Mouse (Mus musculus) effector memory CD4-positive, alpha-beta T cell, adult 5 months (primary cell): ENCODE data around the gene Lypd9. TPM values are rescaled to one million over a fixed set of nuclear protein-coding genes. Genes with fewer than 3 reads are reported as not detected.

Experiments used
- polyA plus RNA-seq: library from polyadenylated mRNA; unstranded; fragments of 100-300 nt; shearing (Covaris generic); gene quantifications from one replicate; pipeline ENCODE4 v1.2.1, GENCODE M21; 2017

Lypd9 gene
- polyA plus RNA-seq, result not detected

GRCm38 (mm10) chr11:58452759-58453158 lies at the start of gene Lypd9:
TSS of gene Lypd9 (minus strand) at chr11:58452923.

GRCm38 (mm10) chr11:58502472-58502871 lies 49.7 kb upstream of the Lypd9 start, which contains the start of gene Olfr331:
TSS of gene Olfr331 (minus strand) at chr11:58502572.

GRCm38 (mm10) chr11:58492455-58492854 lies 39.7 kb upstream of the Lypd9 start, which contains the start of gene Olfr332:
TSS of gene Olfr332 (minus strand) at chr11:58492555.

GRCm38 (mm10) chr11:58462170-58462569 lies 9.4 kb upstream of the Lypd9 start, which contains the start of gene Olfr30:
TSS of gene Olfr30 (minus strand) at chr11:58462270.

GRCm38 (mm10) chr11:58432259-58432658 lies 20.5 kb downstream of the Lypd9 start, which contains the start of gene Gm12253:
TSS of gene Gm12253 (plus strand) at chr11:58432559.

GRCm38 (mm10) chr11:58420815-58421214 lies 31.9 kb downstream of the Lypd9 start, which contains the start of gene 1810065E05Rik:
TSS of gene 1810065E05Rik (plus strand) at chr11:58421111.

Other genes starting within 250 kb of the Lypd9 start
- gene 4930438A08Rik, start 178.1 kb downstream of the Lypd9 start, polyA plus RNA-seq, result not detected
- gene Zfp692, start 145.9 kb downstream of the Lypd9 start, polyA plus RNA-seq, result 42.3 TPM
- gene Zfp672, start 122.6 kb downstream of the Lypd9 start, polyA plus RNA-seq, result 44.2 TPM
- 18.9 TPM for gene Sh3bp5l, start 122.2 kb downstream of the Lypd9 start, polyA plus RNA-seq
- not detected for gene Lypd8, start 73.9 kb downstream of the Lypd9 start, polyA plus RNA-seq
- not detected for gene 1810065E05Rik, start 31.8 kb downstream of the Lypd9 start, polyA plus RNA-seq
- gene Gm12253, start 20.4 kb downstream of the Lypd9 start, polyA plus RNA-seq, result not detected
- not detected for gene Olfr30, start 9.3 kb upstream of the Lypd9 start, polyA plus RNA-seq
- gene Olfr332, start 39.6 kb upstream of the Lypd9 start, polyA plus RNA-seq, result not detected
- gene Olfr331, start 49.6 kb upstream of the Lypd9 start, polyA plus RNA-seq, result not detected
- 0.41 TPM for gene Olfr330, start 81.9 kb upstream of the Lypd9 start, polyA plus RNA-seq
- gene Olfr329-ps, start 93.5 kb upstream of the Lypd9 start, polyA plus RNA-seq, result not detected
- gene Olfr328, start 102.7 kb upstream of the Lypd9 start, polyA plus RNA-seq, result 0.19 TPM
- gene Olfr224, start 117.6 kb upstream of the Lypd9 start, polyA plus RNA-seq, result not detected
- not detected for gene Olfr325, start 124.8 kb upstream of the Lypd9 start, polyA plus RNA-seq
- not detected for gene Olfr324, start 142.2 kb upstream of the Lypd9 start, polyA plus RNA-seq
- gene 2210407C18Rik, start 163.2 kb upstream of the Lypd9 start, polyA plus RNA-seq, result not detected
- gene Olfr323, start 177.6 kb upstream of the Lypd9 start, polyA plus RNA-seq, result not detected
- not detected for gene Trim58, start 187.5 kb upstream of the Lypd9 start, polyA plus RNA-seq
- not detected for gene Olfr322, start 205.9 kb upstream of the Lypd9 start, polyA plus RNA-seq
- gene Olfr320, start 228.2 kb upstream of the Lypd9 start, polyA plus RNA-seq, result not detected
- gene Olfr319, start 246.2 kb upstream of the Lypd9 start, polyA plus RNA-seq, result not detected